Mouse (Mus musculus) limb, embryonic 14.5 days (tissue): ENCODE measurements around the gene Dmbx1. TPM values are rescaled to one million over a fixed set of nuclear protein-coding genes. Genes with fewer than 3 reads are reported as not detected.

ENCODE experiments used
- ATAC-seq: fragments of 200-750 bp; cut with Nextera tagmentation; 2 replicates; pipeline ENCODE4 v1.8.0; 2017; ENCODE audit warnings: low read depth, moderate number of reproducible peaks, moderate TSS enrichment; ENCODE audit not compliant: low FRiP score
- DNase-seq: peaks from one replicate; pipeline ENCODE4 v3.0.0-alpha.2; 2015; ENCODE audit warnings: low spot score
- H3K27ac ChIP-seq: fragments of 300-500 bp; sonication (generic); replicated peaks from 2 replicates; pipeline ENCODE4 v1.5.1; 2014; ENCODE audit warnings: low read depth, mild to moderate bottlenecking, low read length, moderate library complexity, mixed read lengths
- H3K27me3 ChIP-seq: fragments of 300-500 bp; sonication (generic); 2 replicates; pipeline ENCODE4 v1.6.1; 2014; ENCODE audit warnings: low read length, mixed read lengths; ENCODE audit not compliant: control insufficient read depth, insufficient read depth
- H3K36me3 ChIP-seq: fragments of 300-500 bp; sonication (generic); 2 replicates; pipeline ENCODE4 v1.6.1; 2014; ENCODE audit warnings: mild to moderate bottlenecking, low read length, moderate library complexity, mixed read lengths; ENCODE audit not compliant: control insufficient read depth, insufficient read depth
- H3K4me1 ChIP-seq: fragments of 300-500 bp; sonication (generic); 2 replicates; pipeline ENCODE4 v1.6.1; 2014; ENCODE audit warnings: antibody characterized with exemption, low read length, mixed read lengths; ENCODE audit not compliant: control insufficient read depth, insufficient read depth
- H3K4me2 ChIP-seq: fragments of 300-500 bp; sonication (generic); replicated peaks from 2 replicates; pipeline ENCODE4 v1.6.1; 2014; ENCODE audit warnings: low read depth, mild to moderate bottlenecking, low read length, moderate library complexity; ENCODE audit not compliant: severe bottlenecking
- H3K4me3 ChIP-seq: fragments of 300-500 bp; sonication (generic); replicated peaks from 2 replicates; pipeline ENCODE4 v1.5.1; 2014; ENCODE audit warnings: low read length
- H3K9ac ChIP-seq: fragments of 300-500 bp; sonication (generic); 2 replicates; pipeline ENCODE4 v1.6.1; 2014; ENCODE audit warnings: mild to moderate bottlenecking, low read depth, low read length, moderate library complexity; ENCODE audit not compliant: severe bottlenecking
- H3K9me3 ChIP-seq: fragments of 300-500 bp; sonication (generic); 2 replicates; pipeline ENCODE4 v1.6.1; 2016; ENCODE audit warnings: low read length; ENCODE audit not compliant: control insufficient read depth
- POLR2A ChIP-seq: fragments of 200-500 bp; IDR thresholded peaks from 2 replicates; pipeline ENCODE4 v1.8.0; 2012; ENCODE audit warnings: inconsistent platforms, mild to moderate bottlenecking, moderate library complexity, borderline replicate concordance; ENCODE audit not compliant: insufficient read depth, insufficient read length; ENCODE audit errors: extremely low read depth
- WGBS: fragments of 180-500 bp; shearing (Covaris S2); extraction: QIAGEN DNeasy Blood & Tissue Kit; methylation state at CpG from one replicate; pipeline ENCODE4 v1.1.7; 2014; 5-methylcytosine and 5-hydroxymethylcytosine counted together
- polyA plus RNA-seq, 2 experiments: library from polyadenylated mRNA; depleted of rRNA in 1 of 2; stranded (reverse) in 1 of 2; unstranded in 1 of 2; fragments of >200 nt; fragmentation: Nextera tagmentation in 1 of 2; extraction: Ambion mirVana in 1 of 2; gene quantifications; 2 replicates each; pipeline versions ENCODE4 v1.2.1 to v1.2.3; 2012 to 2014

The Dmbx1 gene
- polyA plus RNA-seq, 2 experiments = 0.05 TPM; not detected in 1

DNA sequence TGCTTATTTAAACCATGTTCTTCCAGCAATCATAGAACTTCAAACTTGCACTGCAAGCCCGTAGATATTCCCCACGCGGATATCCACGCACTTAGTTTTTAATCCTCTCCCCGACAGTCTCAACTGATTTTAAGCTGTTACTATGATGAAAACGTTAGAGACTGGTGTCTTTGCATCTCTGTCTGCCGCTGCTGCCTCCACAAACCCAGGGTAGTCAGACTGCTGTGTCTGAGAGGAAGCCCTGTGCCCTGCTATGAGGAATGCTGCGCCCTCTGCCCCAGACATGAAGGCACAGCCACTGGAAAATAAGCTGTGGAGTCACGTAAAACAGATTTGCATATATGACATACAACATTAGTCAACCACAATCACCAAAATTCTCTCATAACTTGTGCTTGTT, 60.9 kb downstream of the Dmbx1 start:
- H3K4me2 ChIP-seq = no peak overlapping the region
- no peak overlapping the region for H3K27ac ChIP-seq
- no peak overlapping the region for H3K9ac ChIP-seq
- no peak for TF ChIP-seq POLR2A
- no peak for ATAC-seq
- H3K4me1 ChIP-seq = no peaks in the 10 kb centered on the region
- peaks cover 27% of the 10 kb centered on the region for H3K36me3 ChIP-seq
- WGBS = 51% methylated on average over 9 of the region's 9 CpGs
- H3K27me3 ChIP-seq = no peaks in the 10 kb centered on the region
- no peak for DNase-seq
- no peaks in the 10 kb centered on the region for H3K9me3 ChIP-seq
- H3K4me3 ChIP-seq = no peak overlapping the region

DNA sequence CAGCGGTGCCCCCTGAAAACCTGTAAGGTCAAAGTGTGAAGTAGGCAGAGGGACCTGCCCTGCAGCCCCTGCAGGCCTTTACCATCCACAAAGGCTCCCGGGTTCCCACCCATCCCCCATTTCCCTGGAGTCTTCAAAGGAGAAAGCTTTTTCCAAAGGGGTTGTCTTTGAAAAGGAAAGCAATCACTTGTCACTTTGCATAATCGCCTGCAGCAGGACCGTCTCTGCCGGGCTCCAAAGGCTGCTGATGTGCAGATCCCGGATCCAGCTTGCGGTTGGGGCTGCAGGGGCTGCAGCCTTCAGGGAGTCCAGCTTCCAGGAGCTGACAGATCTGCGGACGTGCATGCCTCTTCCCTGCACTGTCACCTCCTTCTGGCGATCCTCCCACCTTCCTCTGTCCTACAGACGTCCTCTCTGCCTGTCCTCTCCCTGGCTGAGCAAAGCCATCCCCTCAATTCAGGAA, 61.5 kb downstream of the Dmbx1 start:
- Histone ChIP-seq H3K4me1 (no peaks in the 10 kb centered on the region), H3K36me3 (peaks cover 31% of the 10 kb centered on the region), H3K27ac (no peak overlapping the region), H3K4me2 (no peak overlapping the region), H3K9ac (no peak overlapping the region), H3K9me3 (no peaks in the 10 kb centered on the region), H3K27me3 (no peaks in the 10 kb centered on the region), H3K4me3 (no peak overlapping the region)
- WGBS = 11% methylated on average over 11 of the region's 11 CpGs
- TF ChIP-seq POLR2A = no peak
- ATAC-seq (no peak), DNase-seq (no peak)

DNA sequence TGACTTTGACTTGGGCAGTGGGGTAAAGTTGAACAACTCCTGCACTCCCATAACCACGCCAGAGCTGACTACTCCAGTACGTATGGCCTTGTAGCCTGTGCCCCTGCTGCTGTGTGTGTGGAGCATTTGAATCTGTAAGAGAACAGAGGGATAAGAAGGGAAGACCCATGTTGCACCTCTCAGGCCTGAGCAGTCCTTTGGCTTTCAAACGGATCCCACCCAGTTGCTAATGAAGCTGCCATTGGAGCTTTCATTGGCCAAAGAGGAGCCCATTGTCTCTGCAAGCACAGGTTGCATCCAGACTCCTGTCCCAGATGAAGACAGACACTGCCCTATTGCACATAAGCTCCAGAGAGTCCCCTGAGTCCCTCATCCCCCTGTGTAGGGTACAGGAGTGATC, 66.5 kb downstream of the Dmbx1 start:
- no peak overlapping the region for H3K4me2 ChIP-seq
- H3K4me3 ChIP-seq = no peak overlapping the region
- no peak for ATAC-seq
- no peak for DNase-seq
- peaks cover 7% of the 10 kb centered on the region; the same call in 1 of the 2 replicates for H3K4me1 ChIP-seq
- no peak overlapping the region for H3K27ac ChIP-seq
- no peak overlapping the region for H3K9ac ChIP-seq
- H3K9me3 ChIP-seq = no peaks in the 10 kb centered on the region
- no peaks in the 10 kb centered on the region for H3K27me3 ChIP-seq
- TF ChIP-seq POLR2A = no peak
- 88% methylated on average over 3 of the region's 3 CpGs for WGBS
- peaks cover 35% of the 10 kb centered on the region for H3K36me3 ChIP-seq

DNA sequence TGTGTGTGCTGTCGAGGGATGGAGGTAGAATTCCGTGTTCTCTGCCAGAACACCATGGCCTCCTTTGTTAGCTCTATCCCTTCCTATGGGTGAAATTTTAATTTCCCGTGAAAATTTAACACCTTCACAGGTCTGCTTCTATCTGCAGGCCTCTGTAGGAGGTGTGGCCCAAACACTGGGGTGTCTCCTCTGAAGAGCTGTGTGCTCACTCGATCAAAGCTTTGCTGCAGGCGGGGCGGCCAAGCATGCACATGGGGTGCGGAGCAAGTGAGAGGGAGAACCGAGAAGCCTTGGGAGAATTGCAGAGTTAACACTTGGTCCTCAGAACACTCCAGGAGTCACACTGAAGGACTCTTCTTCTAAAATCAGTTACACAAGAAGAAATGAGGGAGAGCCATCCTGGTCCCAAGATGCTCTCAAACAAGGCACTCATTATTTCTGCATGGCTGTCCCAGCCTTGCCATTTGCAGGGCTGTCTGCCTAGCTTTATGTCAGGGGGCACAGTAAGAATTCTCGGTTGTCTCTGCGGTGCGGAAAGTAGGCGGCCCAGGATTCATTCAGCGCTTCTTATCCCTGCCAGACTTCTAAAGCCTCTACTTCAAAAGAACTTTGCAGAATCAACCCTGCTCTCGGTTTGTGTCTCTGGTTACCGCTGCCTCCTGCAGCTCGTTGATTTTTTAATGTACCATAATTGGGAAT, 70.1 kb downstream of the Dmbx1 start:
- no peak for ATAC-seq
- no peak overlapping the region for H3K27ac ChIP-seq
- DNase-seq = no peak
- peaks cover 23% of the 10 kb centered on the region for H3K36me3 ChIP-seq
- H3K9ac ChIP-seq = no peak overlapping the region
- H3K27me3 ChIP-seq = no peaks in the 10 kb centered on the region
- no peak overlapping the region for H3K4me3 ChIP-seq
- peaks cover 7% of the 10 kb centered on the region; the same call in 1 of the 2 replicates for H3K4me1 ChIP-seq
- H3K4me2 ChIP-seq = no peak overlapping the region
- 24% methylated on average over 16 of the region's 16 CpGs for WGBS
- no peaks in the 10 kb centered on the region for H3K9me3 ChIP-seq
- TF ChIP-seq POLR2A = no peak

Other genes starting within 250 kb of the Dmbx1 start
- gene Efcab14, start 202.2 kb downstream of the Dmbx1 start, polyA plus RNA-seq (2012; rRNA removed) = 24.8 and 26.3 TPM in 2 replicates
- 35.2 and 40.2 TPM in 2 replicates for gene Efcab14, start 202.2 kb downstream of the Dmbx1 start, polyA plus RNA-seq (2014; fragmentation: Nextera tagmentation; extraction: Ambion mirVana)
- 0.50 and 1.0 TPM in 2 replicates for gene Tex38, start 158.9 kb downstream of the Dmbx1 start, polyA plus RNA-seq (2012; rRNA removed)
- 0.32 TPM in 1 of 2 replicates, not detected in the other for gene Tex38, start 158.9 kb downstream of the Dmbx1 start, polyA plus RNA-seq (2014; fragmentation: Nextera tagmentation; extraction: Ambion mirVana)
- gene Atpaf1, start 155.1 kb downstream of the Dmbx1 start, polyA plus RNA-seq (2012; rRNA removed) = 29.9 and 35.5 TPM in 2 replicates
- gene Atpaf1, start 155.1 kb downstream of the Dmbx1 start, polyA plus RNA-seq (2014; fragmentation: Nextera tagmentation; extraction: Ambion mirVana) = 57.1 and 58.4 TPM in 2 replicates
- gene Mob3c, start 111.8 kb downstream of the Dmbx1 start, polyA plus RNA-seq (2012; rRNA removed) = 16.3 and 19.7 TPM in 2 replicates
- gene Mob3c, start 111.8 kb downstream of the Dmbx1 start, polyA plus RNA-seq (2014; fragmentation: Nextera tagmentation; extraction: Ambion mirVana) = 8.6 and 11.6 TPM in 2 replicates
- 69.6 and 73.9 TPM in 2 replicates for gene Mknk1, start 100.7 kb downstream of the Dmbx1 start, polyA plus RNA-seq (2012; rRNA removed)
- gene Mknk1, start 100.7 kb downstream of the Dmbx1 start, polyA plus RNA-seq (2014; fragmentation: Nextera tagmentation; extraction: Ambion mirVana) = 28.4 and 28.5 TPM in 2 replicates
- not detected in 2 replicates for gene Kncn, start 55.5 kb downstream of the Dmbx1 start, polyA plus RNA-seq (2012; rRNA removed)
- gene Kncn, start 55.5 kb downstream of the Dmbx1 start, polyA plus RNA-seq (2014; fragmentation: Nextera tagmentation; extraction: Ambion mirVana) = not detected in 2 replicates
- not detected in 2 replicates for gene 6430628N08Rik, start 49.3 kb downstream of the Dmbx1 start, polyA plus RNA-seq (2012; rRNA removed)
- not detected in 2 replicates for gene 6430628N08Rik, start 49.3 kb downstream of the Dmbx1 start, polyA plus RNA-seq (2014; fragmentation: Nextera tagmentation; extraction: Ambion mirVana)
- gene Faah, start 78.0 kb upstream of the Dmbx1 start, polyA plus RNA-seq (2012; rRNA removed) = 1.7 and 1.9 TPM in 2 replicates
- gene Faah, start 78.0 kb upstream of the Dmbx1 start, polyA plus RNA-seq (2014; fragmentation: Nextera tagmentation; extraction: Ambion mirVana) = 1.9 and 2.1 TPM in 2 replicates
- gene Nsun4, start 114.0 kb upstream of the Dmbx1 start, polyA plus RNA-seq (2012; rRNA removed) = 12.7 and 13.4 TPM in 2 replicates
- 18.8 and 21.0 TPM in 2 replicates for gene Nsun4, start 114.0 kb upstream of the Dmbx1 start, polyA plus RNA-seq (2014; fragmentation: Nextera tagmentation; extraction: Ambion mirVana)
- 318 and 510 TPM in 2 replicates for gene Uqcrh, start 135.1 kb upstream of the Dmbx1 start, polyA plus RNA-seq (2012; rRNA removed)
- gene Uqcrh, start 135.1 kb upstream of the Dmbx1 start, polyA plus RNA-seq (2014; fragmentation: Nextera tagmentation; extraction: Ambion mirVana) = 494 and 543 TPM in 2 replicates
- 60.2 and 92.2 TPM in 2 replicates for gene Lrrc41, start 135.3 kb upstream of the Dmbx1 start, polyA plus RNA-seq (2012; rRNA removed)
- 80.8 and 89.3 TPM in 2 replicates for gene Lrrc41, start 135.3 kb upstream of the Dmbx1 start, polyA plus RNA-seq (2014; fragmentation: Nextera tagmentation; extraction: Ambion mirVana)
- 18.2 TPM in 2 replicates for gene Rad54l, start 183.8 kb upstream of the Dmbx1 start, polyA plus RNA-seq (2012; rRNA removed)
- 22.3 and 25.9 TPM in 2 replicates for gene Rad54l, start 183.8 kb upstream of the Dmbx1 start, polyA plus RNA-seq (2014; fragmentation: Nextera tagmentation; extraction: Ambion mirVana)
- 79.5 and 79.6 TPM in 2 replicates for gene Pomgnt1, start 183.9 kb upstream of the Dmbx1 start, polyA plus RNA-seq (2012; rRNA removed)
- 62.7 and 67.0 TPM in 2 replicates for gene Pomgnt1, start 183.9 kb upstream of the Dmbx1 start, polyA plus RNA-seq (2014; fragmentation: Nextera tagmentation; extraction: Ambion mirVana)
- 1.7 and 2.1 TPM in 2 replicates for gene Lurap1, start 211.4 kb upstream of the Dmbx1 start, polyA plus RNA-seq (2012; rRNA removed)
- 2.5 and 3.1 TPM in 2 replicates for gene Lurap1, start 211.4 kb upstream of the Dmbx1 start, polyA plus RNA-seq (2014; fragmentation: Nextera tagmentation; extraction: Ambion mirVana)
- gene Tspan1, start 227.7 kb upstream of the Dmbx1 start, polyA plus RNA-seq (2012; rRNA removed) = not detected in 2 replicates
- gene Tspan1, start 227.7 kb upstream of the Dmbx1 start, polyA plus RNA-seq (2014; fragmentation: Nextera tagmentation; extraction: Ambion mirVana) = not detected in 2 replicates
- not detected in 2 replicates for gene 1700042G07Rik, start 233.4 kb upstream of the Dmbx1 start, polyA plus RNA-seq (2012; rRNA removed)
- not detected in 2 replicates for gene 1700042G07Rik, start 233.4 kb upstream of the Dmbx1 start, polyA plus RNA-seq (2014; fragmentation: Nextera tagmentation; extraction: Ambion mirVana)
- gene Gm49337, start 233.5 kb upstream of the Dmbx1 start, polyA plus RNA-seq (2012; rRNA removed) = not detected in 2 replicates
- not detected in 2 replicates for gene Gm49337, start 233.5 kb upstream of the Dmbx1 start, polyA plus RNA-seq (2014; fragmentation: Nextera tagmentation; extraction: Ambion mirVana)